Mouse (Mus musculus): Measurements from ENCODE around the gene Casp6. TPM values are rescaled to one million over a fixed set of nuclear protein-coding genes. Genes with fewer than 3 reads are reported as not detected.

Casp6 gene
- polyA plus RNA-seq, 2 experiments: 20.6 to 36.0 TPM

DNA sequence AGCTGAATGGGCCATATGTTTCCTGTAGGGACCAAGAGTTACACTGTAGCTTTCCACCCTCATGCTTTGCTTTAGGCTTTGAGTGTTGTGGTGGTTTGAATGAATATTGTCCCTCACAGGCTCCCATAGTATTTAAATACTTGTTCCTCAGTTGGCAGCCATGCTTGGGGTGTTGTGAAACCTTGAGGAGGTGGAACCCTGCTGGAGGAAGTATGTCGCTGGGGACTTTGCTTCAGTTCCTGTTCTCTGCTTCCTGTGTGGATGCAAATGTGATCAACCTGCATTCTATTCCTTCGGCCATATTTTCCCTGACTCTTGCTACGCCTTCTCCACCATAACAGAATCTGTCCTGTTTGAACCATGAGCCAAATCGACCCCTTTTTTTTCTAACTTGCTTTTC, 52.1 kb downstream of the Casp6 start:
- no peak for TF ChIP-seq CTCF (IDR thresholded peaks at IDR 0.05; ENCODE audit: low read depth)
- no peak for TF ChIP-seq EP300 (IDR thresholded peaks at IDR 0.05; ENCODE audit: low read depth)
- ATAC-seq (ENCODE audit: insufficient read depth): no peak
- H3K27ac ChIP-seq: no peak overlapping the region
- H3K4me2 ChIP-seq (ENCODE audit: low read depth): no peak overlapping the region
- H3K9ac ChIP-seq (replicated peaks): no peak overlapping the region
- 55% methylated on average over 4 of the region's 4 CpGs for WGBS (ENCODE audit: insufficient replicate concordance)
- no peaks in the 10 kb centered on the region for H3K27me3 ChIP-seq (ENCODE audit: control insufficient read depth, insufficient read depth, low read length)
- H3K36me3 ChIP-seq (replicated peaks; ENCODE audit: control insufficient read depth, insufficient read depth, low read depth): no peaks in the 10 kb centered on the region
- no peaks in the 10 kb centered on the region for H3K4me1 ChIP-seq (replicated peaks; ENCODE audit: control insufficient read depth in 2 of 2, insufficient read depth in 2 of 2, low read length in 1 of 2)
- H3K9me3 ChIP-seq (ENCODE audit: control insufficient read depth, low read length): no peaks in the 10 kb centered on the region
- H3K4me3 ChIP-seq (ENCODE audit: insufficient read depth in 1 of 2, low read depth in 2 of 2, low read length in 2 of 2): no peak overlapping the region
- DNase-seq (ENCODE audit: low read depth in 3 of 3, low spot score in 3 of 3): no peak

DNA sequence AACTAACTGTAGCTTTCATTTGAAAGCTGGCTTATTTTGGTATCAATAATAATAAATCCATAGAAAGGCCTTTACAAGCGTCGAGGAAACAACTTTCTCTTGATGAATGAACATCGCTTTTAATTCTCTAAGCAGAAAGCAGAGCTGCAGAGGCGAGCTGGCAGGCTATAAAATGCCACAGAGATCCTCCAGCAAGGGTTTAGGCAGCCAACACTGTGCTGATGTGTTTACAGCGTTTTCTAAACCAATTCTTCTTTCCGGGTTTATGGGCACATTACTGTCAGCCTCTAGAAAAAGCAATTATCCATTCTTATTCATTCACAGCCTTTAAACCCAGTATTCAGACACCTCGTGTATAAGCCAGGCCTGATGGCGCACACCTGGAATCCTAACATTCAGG, 61.3 kb downstream of the Casp6 start:
- TF ChIP-seq EP300 (IDR thresholded peaks at IDR 0.05; ENCODE audit: low read depth) (no peak), CTCF (IDR thresholded peaks at IDR 0.05; ENCODE audit: low read depth) (no peak)
- no peak for DNase-seq (ENCODE audit: low read depth in 3 of 3, low spot score in 3 of 3)
- Histone ChIP-seq H3K4me2 (ENCODE audit: low read depth) (no peak overlapping the region), H3K9ac (replicated peaks) (no peak overlapping the region), H3K27ac (no peak overlapping the region), H3K4me1 (replicated peaks; ENCODE audit: control insufficient read depth in 2 of 2, insufficient read depth in 2 of 2, low read length in 1 of 2) (no peaks in the 10 kb centered on the region), H3K9me3 (ENCODE audit: control insufficient read depth, low read length) (no peaks in the 10 kb centered on the region), H3K36me3 (replicated peaks; ENCODE audit: control insufficient read depth, insufficient read depth, low read depth) (no peaks in the 10 kb centered on the region), H3K27me3 (ENCODE audit: control insufficient read depth, insufficient read depth, low read length) (no peaks in the 10 kb centered on the region; the same call in 1 of the 2 replicates), H3K4me3 (ENCODE audit: insufficient read depth in 1 of 2, low read depth in 2 of 2, low read length in 2 of 2) (no peak overlapping the region)
- WGBS (ENCODE audit: insufficient replicate concordance): 67% methylated on average over 8 of the region's 8 CpGs
- ATAC-seq (ENCODE audit: insufficient read depth): no peak

Other genes with a start within 250 kb of the Casp6 start
- 0.42 and 0.77 TPM in 2 replicates for gene Egf, start 146.1 kb upstream of the Casp6 start, polyA plus RNA-seq (2012; rRNA removed)
- gene Egf, start 146.1 kb upstream of the Casp6 start, polyA plus RNA-seq (2014; fragmentation: Nextera tagmentation; extraction: Ambion mirVana): 0.25 and 0.59 TPM in 2 replicates
- gene Lrit3, start 97.4 kb upstream of the Casp6 start, polyA plus RNA-seq (2012; rRNA removed): not detected in 2 replicates
- not detected in 2 replicates for gene Lrit3, start 97.4 kb upstream of the Casp6 start, polyA plus RNA-seq (2014; fragmentation: Nextera tagmentation; extraction: Ambion mirVana)
- gene Rrh, start 78.8 kb upstream of the Casp6 start, polyA plus RNA-seq (2012; rRNA removed): 0.07 and 0.10 TPM in 2 replicates
- 0.04 TPM in 1 of 2 replicates, not detected in the other for gene Rrh, start 78.8 kb upstream of the Casp6 start, polyA plus RNA-seq (2014; fragmentation: Nextera tagmentation; extraction: Ambion mirVana)
- 26.2 and 90.6 TPM in 2 replicates for gene Gar1, start 70.0 kb upstream of the Casp6 start, polyA plus RNA-seq (2012; rRNA removed)
- gene Gar1, start 70.0 kb upstream of the Casp6 start, polyA plus RNA-seq (2014; fragmentation: Nextera tagmentation; extraction: Ambion mirVana): 20.6 and 22.6 TPM in 2 replicates
- gene Cfi, start 65.5 kb upstream of the Casp6 start, polyA plus RNA-seq (2012; rRNA removed): 56.4 and 90.4 TPM in 2 replicates
- 153 and 156 TPM in 2 replicates for gene Cfi, start 65.5 kb upstream of the Casp6 start, polyA plus RNA-seq (2014; fragmentation: Nextera tagmentation; extraction: Ambion mirVana)
- 31.0 and 45.7 TPM in 2 replicates for gene Pla2g12a, start 22.8 kb upstream of the Casp6 start, polyA plus RNA-seq (2012; rRNA removed)
- 84.7 and 95.3 TPM in 2 replicates for gene Pla2g12a, start 22.8 kb upstream of the Casp6 start, polyA plus RNA-seq (2014; fragmentation: Nextera tagmentation; extraction: Ambion mirVana)
- 5.9 and 7.4 TPM in 2 replicates for gene Mcub, start 68.8 kb downstream of the Casp6 start, polyA plus RNA-seq (2012; rRNA removed)
- 16.4 and 25.9 TPM in 2 replicates for gene Mcub, start 68.8 kb downstream of the Casp6 start, polyA plus RNA-seq (2014; fragmentation: Nextera tagmentation; extraction: Ambion mirVana)
- gene Sec24b, start 160.1 kb downstream of the Casp6 start, polyA plus RNA-seq (2012; rRNA removed): 12.8 and 17.1 TPM in 2 replicates
- 7.8 and 8.6 TPM in 2 replicates for gene Sec24b, start 160.1 kb downstream of the Casp6 start, polyA plus RNA-seq (2014; fragmentation: Nextera tagmentation; extraction: Ambion mirVana)
- 0.92 and 0.94 TPM in 2 replicates for gene Col25a1, start 230.1 kb downstream of the Casp6 start, polyA plus RNA-seq (2012; rRNA removed)
- 0.94 and 1.1 TPM in 2 replicates for gene Col25a1, start 230.1 kb downstream of the Casp6 start, polyA plus RNA-seq (2014; fragmentation: Nextera tagmentation; extraction: Ambion mirVana)

Measured in liver, embryonic 14.5 days (tissue).